In the genomic region with DNA sequence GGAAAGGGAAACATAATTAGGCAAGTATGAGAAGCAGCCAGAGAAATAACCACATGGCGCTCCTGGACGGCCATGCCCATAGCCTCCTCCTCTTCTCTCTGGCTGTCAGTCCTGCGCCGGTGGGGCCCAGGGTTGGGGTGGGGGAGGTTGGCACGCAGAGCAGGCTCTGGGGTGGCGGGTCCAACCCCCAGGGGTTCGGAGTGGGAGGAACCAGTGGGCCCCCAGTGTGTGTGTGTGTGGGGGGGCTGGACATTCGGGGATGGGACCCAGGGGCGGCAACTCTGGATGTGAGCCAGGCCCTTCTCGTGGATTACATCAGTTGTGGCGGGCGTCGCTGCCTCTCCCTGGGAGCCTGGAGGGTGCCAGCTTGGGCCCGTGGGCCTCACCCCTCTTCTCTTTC, we compare ENCODE assay signal across 26 mouse cellular contexts. TPM values are rescaled to one million over a fixed set of nuclear protein-coding genes. Genes with fewer than 3 reads are reported as not detected.
DNase-seq lines count a peak whose midpoint lies in the region; ATAC-seq lines count a peak whose summit lies in the region.
"Had no signal": no experiment of that assay in that cellular context is flagged by ENCODE, and none has a peak within 500 bp of the region (broad histone marks: within the 10 kb centered on the region; RNA-seq: fewer than 3 reads in every experiment).

No protein-coding gene starts in this region.

- WGBS in forebrain, embryonic 15.5 days: 93% methylated on average over 11 of the region's 14 CpGs
- WGBS in forebrain, embryonic 12.5 days: 88% methylated on average over 9 of the region's 14 CpGs
- WGBS in hindbrain, embryonic 14.5 days: 95% methylated on average over 11 of the region's 14 CpGs
- 96% methylated on average over 7 of the region's 14 CpGs for WGBS in hindbrain, embryonic 16.5 days

- no peaks in the 10 kb centered on the region for H3K4me1 ChIP-seq in forebrain, embryonic 15.5 days
- no peaks in the 10 kb centered on the region for H3K4me1 ChIP-seq in forebrain, embryonic 12.5 days
- H3K4me1 ChIP-seq in hindbrain, embryonic 14.5 days (replicated peaks; ENCODE audit: control insufficient read depth, insufficient read depth, low read length): no peaks in the 10 kb centered on the region
- H3K4me1 ChIP-seq in hindbrain, embryonic 16.5 days (ENCODE audit: control insufficient read depth, insufficient read depth, low read depth, low read length): no peaks in the 10 kb centered on the region
- H3K4me1 ChIP-seq: forebrain, embryonic 13.5 days; hindbrain, embryonic 12.5 days; lung, embryonic 15.5 days; midbrain, embryonic 15.5 days had no signal

- no peak overlapping the region for H3K27ac ChIP-seq in forebrain, embryonic 15.5 days (replicated peaks)
- H3K27ac ChIP-seq in forebrain, embryonic 12.5 days: no peak overlapping the region
- no peak overlapping the region for H3K27ac ChIP-seq in hindbrain, embryonic 14.5 days
- H3K27ac ChIP-seq in hindbrain, embryonic 16.5 days (ENCODE audit: low read depth, low read length): no peak overlapping the region
- H3K27ac ChIP-seq: forebrain, embryonic 13.5 days; hindbrain, embryonic 12.5 days; limb, embryonic 13.5 days; lung, embryonic 15.5 days; midbrain, embryonic 10.5 days; midbrain, embryonic 15.5 days had no signal

- no peak overlapping the region for H3K9ac ChIP-seq in forebrain, embryonic 15.5 days (replicated peaks)
- no peak overlapping the region for H3K9ac ChIP-seq in forebrain, embryonic 12.5 days
- no peak overlapping the region for H3K9ac ChIP-seq in hindbrain, embryonic 14.5 days
- H3K9ac ChIP-seq in hindbrain, embryonic 16.5 days (ENCODE audit: low read depth, low read length): no peak overlapping the region
- H3K9ac ChIP-seq: forebrain, embryonic 13.5 days; heart, embryonic 12.5 days; hindbrain, embryonic 12.5 days; limb, embryonic 13.5 days; lung, embryonic 15.5 days; midbrain, embryonic 15.5 days had no signal

- no peak overlapping the region for H3K4me3 ChIP-seq in forebrain, embryonic 15.5 days
- no peak overlapping the region for H3K4me3 ChIP-seq in forebrain, embryonic 12.5 days (replicated peaks)
- H3K4me3 ChIP-seq in hindbrain, embryonic 14.5 days (replicated peaks; ENCODE audit: low read length): no peak overlapping the region
- no peak overlapping the region for H3K4me3 ChIP-seq in hindbrain, embryonic 16.5 days (ENCODE audit: low read length)
- H3K4me3 ChIP-seq: erythroblast, embryonic 14.5 days; forebrain, embryonic 13.5 days; heart, embryonic 12.5 days; hindbrain, embryonic 12.5 days; limb, embryonic 13.5 days; lung, embryonic 15.5 days; midbrain, embryonic 10.5 days; midbrain, embryonic 15.5 days had no signal

- no peak for DNase-seq in hindbrain, embryonic 14.5 days (ENCODE audit: low spot score)
- DNase-seq in right cerebral cortex, postnatal 4 days: peak; percentile 2
- no peak for DNase-seq in right cerebral cortex, adult 2 months (ENCODE audit: low spot score in 2 of 2)
- DNase-seq: adrenal gland, postnatal 25 days; B cell, adult 2 months; cerebellum, adult 11-12 months; gastrocnemius, postnatal 25 days; heart, adult 18-20 months; kidney, adult 18-20 months; kidney, postnatal 14 days; layer of hippocampus, adult 9-11 months; right cerebral cortex, adult 18-20 months had no signal

- no peaks in the 10 kb centered on the region for H3K36me3 ChIP-seq in forebrain, embryonic 15.5 days
- H3K36me3 ChIP-seq in forebrain, embryonic 12.5 days (replicated peaks): no peaks in the 10 kb centered on the region
- no peaks in the 10 kb centered on the region for H3K36me3 ChIP-seq in hindbrain, embryonic 14.5 days (replicated peaks; ENCODE audit: control insufficient read depth, insufficient read depth)
- no peaks in the 10 kb centered on the region for H3K36me3 ChIP-seq in hindbrain, embryonic 16.5 days (ENCODE audit: control insufficient read depth, insufficient read depth, low read length)
- H3K36me3 ChIP-seq: heart, embryonic 12.5 days; hindbrain, embryonic 12.5 days; limb, embryonic 13.5 days; lung, embryonic 15.5 days; midbrain, embryonic 10.5 days; midbrain, embryonic 15.5 days had no signal

- ATAC-seq in forebrain, embryonic 15.5 days (replicated peaks): peak; percentile 65
- no peak for ATAC-seq in forebrain, embryonic 12.5 days (ENCODE audit: low FRiP score)
- ATAC-seq in hindbrain, embryonic 14.5 days (ENCODE audit: low FRiP score): peak; percentile 37; the same call in 1 of the 2 replicates
- no peak for ATAC-seq in hindbrain, embryonic 16.5 days
- ATAC-seq: forebrain, embryonic 13.5 days; midbrain, embryonic 15.5 days had no signal

- H3K27me3 ChIP-seq in forebrain, embryonic 15.5 days: no peaks in the 10 kb centered on the region
- no peaks in the 10 kb centered on the region for H3K27me3 ChIP-seq in forebrain, embryonic 12.5 days
- H3K27me3 ChIP-seq in hindbrain, embryonic 14.5 days (ENCODE audit: control insufficient read depth, insufficient read depth, low read length): no peaks in the 10 kb centered on the region
- no peaks in the 10 kb centered on the region for H3K27me3 ChIP-seq in hindbrain, embryonic 16.5 days (replicated peaks; ENCODE audit: control insufficient read depth, insufficient read depth, low read length)
- H3K27me3 ChIP-seq: forebrain, embryonic 13.5 days; heart, embryonic 12.5 days; hindbrain, embryonic 12.5 days; limb, embryonic 13.5 days; lung, embryonic 15.5 days; midbrain, embryonic 15.5 days had no signal

- H3K9me3 ChIP-seq in forebrain, embryonic 15.5 days: no peaks in the 10 kb centered on the region
- 0 out of 2 replicates have a peak, but pooled peaks cover 5% of the 10 kb centered on the region for H3K9me3 ChIP-seq in forebrain, embryonic 12.5 days
- H3K9me3 ChIP-seq in hindbrain, embryonic 14.5 days (ENCODE audit: control insufficient read depth, low read length): no peaks in the 10 kb centered on the region
- no peaks in the 10 kb centered on the region; the same call in 1 of the 2 replicates for H3K9me3 ChIP-seq in hindbrain, embryonic 16.5 days (ENCODE audit: control insufficient read depth, low read length)
- H3K9me3 ChIP-seq: hindbrain, embryonic 12.5 days; lung, embryonic 15.5 days; midbrain, embryonic 15.5 days had no signal

- H3K4me2 ChIP-seq in forebrain, embryonic 15.5 days (replicated peaks): no peak overlapping the region
- no peak overlapping the region for H3K4me2 ChIP-seq in forebrain, embryonic 12.5 days
- no peak overlapping the region for H3K4me2 ChIP-seq in hindbrain, embryonic 14.5 days (replicated peaks)
- no peak overlapping the region for H3K4me2 ChIP-seq in hindbrain, embryonic 16.5 days (ENCODE audit: low read length)
- H3K4me2 ChIP-seq: forebrain, embryonic 13.5 days; heart, embryonic 12.5 days; hindbrain, embryonic 12.5 days; limb, embryonic 13.5 days; liver, embryonic 11.5 days; lung, embryonic 15.5 days; midbrain, embryonic 15.5 days had no signal

RNA-seq across cellular contexts. Expression of gene Asnsd1, which starts 36.2 kb away (rescaled TPM):
- polyA plus RNA-seq in forebrain, embryonic 15.5 days (2015; fragmentation: Nextera tagmentation; extraction: Ambion mirVana): 57.7 and 59.0 TPM in 2 replicates
- polyA plus RNA-seq in forebrain, embryonic 12.5 days (2016; fragmentation: Nextera tagmentation; extraction: Ambion mirVana): 91.9 and 95.3 TPM in 2 replicates
- 61.4 and 67.4 TPM in 2 replicates for polyA plus RNA-seq in hindbrain, embryonic 14.5 days (2014; fragmentation: Nextera tagmentation; extraction: Ambion mirVana)
- polyA plus RNA-seq in hindbrain, embryonic 16.5 days (2015; fragmentation: Nextera tagmentation; extraction: Ambion mirVana): 52.9 and 55.2 TPM in 2 replicates

RNA-seq across cellular contexts. Expression of gene Gm28551, which starts 36.3 kb away (rescaled TPM):
- 1.8 and 2.0 TPM in 2 replicates for polyA plus RNA-seq in forebrain, embryonic 15.5 days (2015; fragmentation: Nextera tagmentation; extraction: Ambion mirVana)
- polyA plus RNA-seq in forebrain, embryonic 12.5 days (2016; fragmentation: Nextera tagmentation; extraction: Ambion mirVana): 0.95 and 1.5 TPM in 2 replicates
- 2.7 and 2.9 TPM in 2 replicates for polyA plus RNA-seq in hindbrain, embryonic 14.5 days (2014; fragmentation: Nextera tagmentation; extraction: Ambion mirVana)
- 2.2 TPM in 2 replicates for polyA plus RNA-seq in hindbrain, embryonic 16.5 days (2015; fragmentation: Nextera tagmentation; extraction: Ambion mirVana)
- polyA plus RNA-seq: erythroblast, embryonic 14.5 days had no signal

RNA-seq across cellular contexts. Expression of gene Asdurf, which starts 36.3 kb away (rescaled TPM):
- 2.7 and 11.7 TPM in 2 replicates for polyA plus RNA-seq in forebrain, embryonic 15.5 days (2015; fragmentation: Nextera tagmentation; extraction: Ambion mirVana)
- polyA plus RNA-seq in forebrain, embryonic 12.5 days (2016; fragmentation: Nextera tagmentation; extraction: Ambion mirVana): not detected in 2 replicates
- polyA plus RNA-seq in hindbrain, embryonic 14.5 days (2014; fragmentation: Nextera tagmentation; extraction: Ambion mirVana): 7.8 and 18.3 TPM in 2 replicates
- 2.5 and 4.3 TPM in 2 replicates for polyA plus RNA-seq in hindbrain, embryonic 16.5 days (2015; fragmentation: Nextera tagmentation; extraction: Ambion mirVana)
- polyA plus RNA-seq: erythroblast, embryonic 14.5 days; frontal cortex, adult 2 months; liver, embryonic 11.5 days; liver, embryonic 16.5 days; lung, embryonic 15.5 days; midbrain, embryonic 10.5 days had no signal

Comparison
In these comparisons a context has a peak if more than half of its experiments do, and no peak if none do; other contexts are left out.
1. ATAC-seq: peak in forebrain, embryonic 15.5 days (single experiment) and hindbrain, embryonic 14.5 days (single experiment); none in forebrain, embryonic 12.5 days (single experiment) and hindbrain, embryonic 16.5 days (single experiment).